Mouse (Mus musculus) ES-Bruce4 (cell line): ENCODE measurements around the gene Foxp1.

Source experiments
- CTCF ChIP-seq: IDR thresholded peaks from one replicate; pipeline ENCODE4 v1.8.1; 2011; ENCODE audit warnings: low read depth, low read length
- POLR2A ChIP-seq: IDR thresholded peaks from one replicate; pipeline ENCODE4 v1.8.1; 2011; ENCODE audit warnings: low read length; ENCODE audit not compliant: insufficient read depth

DNA sequence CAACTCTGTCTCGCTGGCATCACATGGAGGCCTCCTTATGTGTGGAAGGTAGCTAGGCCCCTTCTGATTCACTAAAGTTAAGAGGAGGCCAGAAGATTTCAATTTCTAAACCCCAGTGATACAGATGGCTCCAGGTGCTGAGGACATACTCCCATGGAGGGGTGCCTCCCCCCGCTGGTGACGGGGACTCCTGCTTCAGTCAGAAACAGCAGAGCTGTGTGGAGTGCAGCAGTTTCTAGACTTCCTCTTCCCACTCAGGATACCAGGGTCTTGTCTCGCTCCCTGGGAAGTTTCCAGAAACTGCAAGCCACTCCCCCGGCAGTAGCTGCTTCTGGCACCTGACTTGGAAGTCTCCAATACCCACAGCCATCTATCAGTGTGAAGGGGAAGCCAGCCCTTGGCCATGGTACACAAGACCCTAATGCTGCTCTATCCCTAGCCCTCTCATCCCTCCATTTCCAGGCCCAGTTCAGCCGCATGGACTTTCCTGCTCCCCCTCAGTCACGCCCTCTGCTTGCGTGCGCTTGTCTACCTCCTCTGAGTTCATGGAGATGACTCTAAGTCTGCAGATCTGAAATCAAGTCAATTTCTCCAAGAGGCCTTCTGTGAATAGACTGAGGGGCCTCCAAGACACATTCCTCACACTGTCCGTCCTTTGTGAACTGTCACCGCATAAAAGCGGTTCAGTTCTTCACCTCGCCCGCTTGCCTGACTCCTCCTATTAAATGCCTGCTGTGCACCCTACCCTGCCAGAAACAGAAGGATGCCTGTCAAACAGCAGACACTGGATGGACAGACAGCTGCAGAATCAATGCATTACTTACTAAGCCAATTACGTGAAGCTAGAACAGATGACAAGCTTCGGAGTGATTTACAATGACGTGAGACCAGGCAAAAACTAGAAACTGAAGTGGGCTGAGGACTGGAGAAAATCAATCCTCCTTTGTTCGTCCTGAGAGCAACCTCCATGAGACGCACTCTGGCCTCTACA lies 202.8 kb downstream of the Foxp1 start:
- no peak for TF ChIP-seq POLR2A
- no peak for TF ChIP-seq CTCF
